Mouse (Mus musculus) G1E (cell line): ENCODE results near the gene Alad.

Experiments used
- CTCF ChIP-seq: IDR thresholded peaks from 2 replicates; pipeline ENCODE4 v1.5.1; 2012; ENCODE audit warnings: low read depth, low read length, inconsistent platforms, mixed read lengths
- POLR2AphosphoS5 ChIP-seq: IDR thresholded peaks from 2 replicates; pipeline ENCODE4 v1.6.1; 2012; ENCODE audit warnings: low read depth, low read length, inconsistent platforms; ENCODE audit not compliant: insufficient replicate concordance

DNA sequence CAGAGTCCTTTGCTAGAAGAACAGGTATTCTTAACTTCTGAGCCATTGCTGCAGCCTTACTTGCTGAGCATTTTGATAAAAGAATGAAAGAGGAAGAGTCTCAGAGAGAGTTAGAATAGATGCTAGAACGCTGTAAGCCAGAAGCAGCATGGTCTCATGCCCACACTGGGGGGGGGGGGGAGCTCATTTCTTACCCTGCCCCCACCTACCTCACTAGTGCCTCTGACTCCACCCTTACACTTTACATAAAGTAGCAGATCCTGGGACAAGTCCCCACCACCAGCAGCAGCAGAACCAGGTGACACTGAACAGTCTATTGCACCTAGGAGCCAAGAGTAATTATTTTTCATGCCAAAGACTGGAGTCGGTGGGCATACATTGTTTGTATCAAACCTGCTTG lies 44.6 kb downstream of the Alad start:
- TF ChIP-seq CTCF (no peak), POLR2AphosphoS5 (no peak)
